Mouse (Mus musculus): ENCODE data around the gene Tsr3. TPM values are rescaled to one million over a fixed set of nuclear protein-coding genes. Genes with fewer than 3 reads are reported as not detected.
"Not testable (repeated sequence)": the region's sequence is repeated elsewhere in the genome, so short reads cannot be mapped to it uniquely, and the experiment has no call there.

Gene Tsr3
- total and polyA plus RNA-seq, 3 experiments, result 38.7 to 42.3 (median 40.8) TPM

DNA sequence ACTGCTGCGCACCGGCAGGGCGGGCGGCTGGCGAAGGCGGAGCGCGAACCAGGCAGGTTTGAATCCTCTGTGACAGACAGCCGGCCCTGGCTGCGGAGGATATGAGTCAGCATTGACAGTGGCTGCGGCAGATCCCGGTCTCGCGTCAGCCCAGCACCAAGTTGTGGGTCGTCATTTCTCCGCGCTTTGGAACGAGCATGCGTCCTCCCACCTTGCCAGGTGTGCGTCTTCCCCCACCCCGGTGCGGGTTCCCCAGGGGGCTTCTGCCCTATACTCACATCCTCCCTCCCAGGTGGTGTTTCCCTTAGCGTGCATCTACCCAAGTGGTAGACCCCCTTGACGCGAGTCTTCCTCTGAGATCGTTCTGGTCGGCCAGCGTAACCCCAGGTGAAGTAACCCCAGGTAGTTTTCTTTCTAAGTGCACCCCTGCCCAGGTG, 17.4 kb upstream of the Tsr3 start:
- DNase-seq (ENCODE audit: extremely low read depth), result peak; percentile 68
- Histone ChIP-seq H3K36me3 (replicated peaks in 1 of 2; ENCODE audit: control insufficient read depth in 1 of 2, insufficient read depth in 1 of 2, low read length in 1 of 2) (peaks cover 29 to 56% of the 10 kb centered on the region in 2 experiments), H3K9ac (ENCODE audit: insufficient read depth, low read depth) (peak overlapping the region; percentile 85), H3K79me2 (replicated peaks; ENCODE audit: control insufficient read depth, extremely low read depth, insufficient read depth, poor library complexity, severe bottlenecking) (peaks cover 11% of the 10 kb centered on the region), H3K4me1 (ENCODE audit: control insufficient read depth in 1 of 2, insufficient read depth in 2 of 2) (peaks cover 27 to 63% of the 10 kb centered on the region in 2 experiments), H3K4me3 (replicated peaks in 1 of 3; ENCODE audit: low read depth in 2 of 3, low read length in 2 of 3, poor library complexity in 1 of 3) (peak overlapping the region; percentile 61 to 71 (median 61)), H3K4me2 (ENCODE audit: insufficient read depth, low read depth, poor library complexity, severe bottlenecking) (peak overlapping the region; percentile 93), H3K27ac (ENCODE audit: insufficient read depth, low read depth) (peak overlapping the region; percentile 94)
- TF ChIP-seq BHLHE40 (IDR thresholded peaks at IDR 0.05; ENCODE audit: low read depth, low read length) (peak; percentile 56), NRF1 (IDR thresholded peaks at IDR 0.05; ENCODE audit: low read depth, low read length) (peak; percentile 57), IRF4 (IDR thresholded peaks at IDR 0.05; ENCODE audit: low read depth, low read length) (0 out of 2 replicates have a peak, but pooled peaks have one; percentile 42), RCOR1 (conservative IDR thresholded peaks at IDR 0.05; ENCODE audit: low read depth, low read length) (0 out of 2 replicates have a peak, but pooled peaks have one; percentile 34), KAT2A (IDR thresholded peaks at IDR 0.05; ENCODE audit: insufficient replicate concordance, low read length) (0 out of 2 replicates have a peak, but pooled peaks have one; percentile 27), TCF12 (IDR thresholded peaks at IDR 0.05; ENCODE audit: low read depth, low read length) (peak; percentile 68; the same call in 1 of the 2 replicates), MYC (IDR thresholded peaks at IDR 0.05; ENCODE audit: low read depth, low read length) (0 out of 2 replicates have a peak, but pooled peaks have one; percentile 29), ETS1 (conservative IDR thresholded peaks at IDR 0.05; ENCODE audit: low read depth, low read length) (peak; percentile 67), MAX (IDR thresholded peaks at IDR 0.05; ENCODE audit: low read length) (peak; percentile 51; the same call in 1 of the 2 replicates), MAFK (IDR thresholded peaks at IDR 0.05; ENCODE audit: insufficient replicate concordance, low read length) (peak; percentile 33; the same call in 1 of the 2 replicates), JUN (IDR thresholded peaks at IDR 0.05; ENCODE audit: insufficient read depth, low read depth, low read length) (0 out of 2 replicates have a peak, but pooled peaks have one; percentile 12), MEF2A (IDR thresholded peaks at IDR 0.05; ENCODE audit: borderline replicate concordance, low read depth, low read length) (0 out of 2 replicates have a peak, but pooled peaks have one; percentile 59), HCFC1 (IDR thresholded peaks at IDR 0.05; ENCODE audit: low read depth, low read length) (peak; percentile 51; the same call in 1 of the 2 replicates), EP300 (IDR thresholded peaks at IDR 0.05; ENCODE audit: low read length) (peak; percentile 39; the same call in 1 of the 2 replicates), MAZ (IDR thresholded peaks at IDR 0.05; ENCODE audit: low read depth, low read length) (peak; percentile 81; the same call in 1 of the 2 replicates)
- H3K27me3 ChIP-seq (replicated peaks); H3K9me3 ChIP-seq (replicated peaks; ENCODE audit: low read length); in situ Hi-C loops (cut with MboI; ENCODE audit: low pct_ligation_motif_present, low pct_unique_long_range_greater_than_20kb, low sequenced_read_pairs); dilution Hi-C loops (cut with MboI; ENCODE audit: extremely low pct_ligation_motif_present, extremely low pct_unique_long_range_greater_than_20kb, low sequenced_read_pairs): not testable (repeated sequence)

DNA sequence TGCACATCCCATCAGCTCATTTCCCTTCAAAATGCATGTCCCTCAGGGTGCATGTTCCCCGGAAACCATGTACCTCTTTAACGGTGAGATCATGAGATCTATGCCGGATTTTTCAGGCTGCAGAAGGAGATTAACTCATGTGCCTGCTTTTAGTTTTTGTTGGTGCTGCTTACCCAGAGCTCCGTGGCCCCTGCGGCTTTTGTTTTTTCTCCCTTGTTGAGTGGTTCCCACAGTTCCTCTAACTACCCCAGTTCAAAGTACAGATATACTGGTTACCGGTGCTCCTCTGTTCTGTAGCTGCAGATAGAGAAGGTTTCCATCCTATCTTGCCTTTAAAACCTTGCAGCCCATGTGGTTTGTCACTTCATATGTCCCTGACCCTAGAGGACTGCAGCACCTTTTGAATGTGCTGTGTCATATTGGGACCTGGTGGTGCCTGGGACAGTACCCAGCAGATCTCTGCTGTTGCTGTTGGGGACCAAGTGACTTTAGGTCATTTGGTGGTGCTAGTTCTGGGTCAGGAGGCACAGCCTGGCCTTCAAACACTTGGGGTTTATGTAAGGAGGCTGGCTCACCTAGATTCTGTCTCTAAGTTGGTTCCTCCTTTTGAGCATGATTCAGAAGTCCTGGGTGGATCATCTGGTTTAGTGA, 16.9 kb upstream of the Tsr3 start:
- in situ Hi-C loops (cut with MboI; ENCODE audit: low pct_ligation_motif_present, low pct_unique_long_range_greater_than_20kb, low sequenced_read_pairs), result no loop called here
- TF ChIP-seq UBTF (IDR thresholded peaks at IDR 0.05; ENCODE audit: low read depth, low read length) (0 out of 2 replicates have a peak, but pooled peaks have one; percentile 45), USF1 (IDR thresholded peaks at IDR 0.05; ENCODE audit: low read depth, low read length) (no peak), ZNF384 (IDR thresholded peaks at IDR 0.05; ENCODE audit: low read depth, low read length) (no peak), POLR2A (IDR thresholded peaks at IDR 0.05; ENCODE audit: low read depth, low read length) (no peak; the same call in 1 of the 2 replicates), BHLHE40 (IDR thresholded peaks at IDR 0.05; ENCODE audit: low read depth, low read length) (no peak), ETS1 (conservative IDR thresholded peaks at IDR 0.05; ENCODE audit: low read depth, low read length) (0 out of 2 replicates have a peak, but pooled peaks have one; percentile 14), MAFK (IDR thresholded peaks at IDR 0.05; ENCODE audit: insufficient replicate concordance, low read length) (0 out of 2 replicates have a peak, but pooled peaks have one; percentile 35), MXI1 (IDR thresholded peaks at IDR 0.05; ENCODE audit: low read depth, low read length) (peak; percentile 35; the same call in 1 of the 2 replicates), IRF4 (IDR thresholded peaks at IDR 0.05; ENCODE audit: low read depth, low read length) (peak; percentile 49), MAZ (IDR thresholded peaks at IDR 0.05; ENCODE audit: low read depth, low read length) (no peak), CHD2 (IDR thresholded peaks at IDR 0.05; ENCODE audit: low read length) (no peak), E2F4 (IDR thresholded peaks at IDR 0.05; ENCODE audit: insufficient replicate concordance, low read depth, low read length) (no peak), KAT2A (IDR thresholded peaks at IDR 0.05; ENCODE audit: insufficient replicate concordance, low read length) (no peak), USF2 (conservative IDR thresholded peaks at IDR 0.05; ENCODE audit: low read depth, low read length) (no peak), HCFC1 (IDR thresholded peaks at IDR 0.05; ENCODE audit: low read depth, low read length) (no peak), SIN3A (IDR thresholded peaks at IDR 0.05; ENCODE audit: low read length) (0 out of 2 replicates have a peak, but pooled peaks have one; percentile 16), EP300 (IDR thresholded peaks at IDR 0.05; ENCODE audit: low read length) (no peak), MYC (IDR thresholded peaks at IDR 0.05; ENCODE audit: low read depth, low read length) (peak; percentile 26; the same call in 1 of the 2 replicates), MEF2A (IDR thresholded peaks at IDR 0.05; ENCODE audit: borderline replicate concordance, low read depth, low read length) (no peak), ZC3H11A (IDR thresholded peaks at IDR 0.05; ENCODE audit: low read depth, low read length) (no peak), MAX (IDR thresholded peaks at IDR 0.05; ENCODE audit: low read length) (no peak), CHD1 (IDR thresholded peaks at IDR 0.05; ENCODE audit: low read depth, low read length) (no peak)
- peak overlapping the region; percentile 61 to 71 (median 61) for H3K4me3 ChIP-seq (replicated peaks in 1 of 3; ENCODE audit: low read depth in 2 of 3, low read length in 2 of 3, poor library complexity in 1 of 3)

More for the DNA sequence above, 16.9 kb upstream of the Tsr3 start:
- Histone ChIP-seq H3K9me3 (replicated peaks; ENCODE audit: low read length) (no peaks in the 10 kb centered on the region), H3K9ac (ENCODE audit: insufficient read depth, low read depth) (peak overlapping the region; percentile 85), H3K79me2 (replicated peaks; ENCODE audit: control insufficient read depth, extremely low read depth, insufficient read depth, poor library complexity, severe bottlenecking) (peaks cover 11% of the 10 kb centered on the region), H3K36me3 (replicated peaks in 1 of 2; ENCODE audit: control insufficient read depth in 1 of 2, insufficient read depth in 1 of 2, low read length in 1 of 2) (peaks cover 30 to 58% of the 10 kb centered on the region in 2 experiments), H3K4me2 (ENCODE audit: insufficient read depth, low read depth, poor library complexity, severe bottlenecking) (peak overlapping the region; percentile 93), H3K4me1 (ENCODE audit: control insufficient read depth in 1 of 2, insufficient read depth in 2 of 2) (peaks cover 27 to 66% of the 10 kb centered on the region in 2 experiments), H3K27me3 (replicated peaks) (no peaks in the 10 kb centered on the region), H3K27ac (ENCODE audit: insufficient read depth, low read depth) (peak overlapping the region; percentile 94)
- DNase-seq (ENCODE audit: extremely low read depth), result peak; percentile 50
- dilution Hi-C loops (cut with MboI; ENCODE audit: extremely low pct_ligation_motif_present, extremely low pct_unique_long_range_greater_than_20kb, low sequenced_read_pairs), result no loop called here

Data from CH12.LX (cell line).